Mouse (Mus musculus): ENCODE results near the gene Itsn1.

Itsn1 gene

DNA sequence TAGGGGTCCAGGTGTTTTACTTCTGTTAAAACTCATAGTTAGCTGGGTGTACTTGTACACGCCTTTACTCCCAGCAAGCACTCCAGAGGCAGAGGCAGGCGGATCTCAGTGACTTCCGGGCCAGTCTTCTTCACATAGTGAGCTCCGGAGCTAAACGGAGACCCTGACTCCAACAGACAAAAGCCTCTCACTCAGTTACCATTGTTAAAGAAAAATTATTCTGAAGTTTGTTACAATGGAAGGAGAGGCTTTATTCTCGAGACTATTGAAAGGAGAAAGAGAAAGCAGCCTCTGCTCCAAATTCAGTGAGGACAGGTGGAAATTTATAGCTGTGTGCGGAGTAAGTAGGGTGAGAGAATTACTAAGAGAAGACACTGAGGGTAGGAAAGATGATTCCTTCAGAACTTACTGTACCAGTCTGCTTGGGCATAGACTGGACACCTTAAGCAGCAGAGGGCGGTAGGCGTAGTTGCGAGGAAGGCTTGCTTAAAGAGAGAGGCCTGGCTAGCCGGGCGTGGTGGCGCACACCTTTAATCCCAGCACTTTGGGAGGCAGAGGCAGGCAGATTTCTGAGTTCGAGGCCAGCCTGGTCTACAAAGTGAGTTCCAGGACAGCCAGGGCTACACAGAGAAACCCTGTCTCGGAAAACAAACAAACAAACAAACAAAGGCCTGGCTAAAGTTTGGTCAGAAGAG, 36.2 kb downstream of the Itsn1 start:
- no peak for ATAC-seq (ENCODE audit: insufficient number of reproducible peaks, low FRiP score, low TSS enrichment)

- no peak for ATAC-seq (ENCODE audit: insufficient number of reproducible peaks, low FRiP score, low TSS enrichment)
These were observed 36.7 kb downstream of the Itsn1 start for GRCm38 (mm10) chr16:91765816-91766210.

DNA sequence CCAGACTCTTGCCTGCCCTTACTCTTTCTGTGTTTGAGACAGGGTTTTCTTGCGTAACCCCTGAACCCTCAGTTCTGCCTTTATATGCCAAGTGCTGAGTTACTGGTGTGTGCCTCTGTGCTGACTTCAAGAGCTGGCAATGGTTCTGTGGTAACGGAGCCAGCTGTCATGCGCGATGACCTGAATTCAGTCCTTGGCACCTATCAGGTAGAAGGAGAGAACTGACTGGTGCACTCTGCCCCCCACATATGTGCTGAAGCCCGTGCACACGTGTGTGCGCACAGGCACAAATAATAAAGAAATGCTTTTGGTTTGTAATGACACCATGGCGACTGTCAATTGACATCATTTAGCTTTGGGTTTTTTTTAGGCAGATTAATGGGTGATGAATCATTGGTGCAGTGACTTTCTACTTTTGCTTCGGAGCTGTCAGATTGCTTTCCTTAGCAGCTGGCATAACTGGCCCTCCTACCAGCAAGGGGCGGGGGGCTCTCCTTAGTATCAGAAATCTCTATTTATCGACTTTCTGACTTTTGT, 38.2 kb downstream of the Itsn1 start:
- ATAC-seq (ENCODE audit: insufficient number of reproducible peaks, low FRiP score, low TSS enrichment): peak; percentile 72

- ATAC-seq (ENCODE audit: insufficient number of reproducible peaks, low FRiP score, low TSS enrichment): no peak
These were observed 39.5 kb downstream of the Itsn1 start for GRCm38 (mm10) chr16:91768586-91768985.

DNA sequence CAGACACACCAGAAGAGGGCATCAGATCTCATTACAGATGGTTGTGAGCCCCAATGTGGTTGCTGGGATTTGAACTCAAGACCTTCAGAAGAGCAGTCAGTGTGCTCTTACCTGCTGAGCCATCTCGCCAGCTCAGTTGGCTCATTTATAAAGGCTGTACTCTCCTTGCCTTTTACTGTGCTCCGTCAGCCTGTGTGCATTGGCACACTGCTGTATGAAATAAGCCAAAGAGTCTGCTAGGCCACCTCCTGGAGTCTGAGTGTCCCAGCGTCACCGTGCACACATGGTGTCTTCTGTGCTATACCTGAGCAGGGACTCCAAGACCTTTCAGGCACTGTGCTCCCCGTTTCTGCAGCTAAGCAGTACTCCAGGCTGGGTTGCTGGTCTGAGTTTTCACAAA, 40.8 kb downstream of the Itsn1 start:
- ATAC-seq (ENCODE audit: insufficient number of reproducible peaks, low FRiP score, low TSS enrichment): peak; percentile 83

DNA sequence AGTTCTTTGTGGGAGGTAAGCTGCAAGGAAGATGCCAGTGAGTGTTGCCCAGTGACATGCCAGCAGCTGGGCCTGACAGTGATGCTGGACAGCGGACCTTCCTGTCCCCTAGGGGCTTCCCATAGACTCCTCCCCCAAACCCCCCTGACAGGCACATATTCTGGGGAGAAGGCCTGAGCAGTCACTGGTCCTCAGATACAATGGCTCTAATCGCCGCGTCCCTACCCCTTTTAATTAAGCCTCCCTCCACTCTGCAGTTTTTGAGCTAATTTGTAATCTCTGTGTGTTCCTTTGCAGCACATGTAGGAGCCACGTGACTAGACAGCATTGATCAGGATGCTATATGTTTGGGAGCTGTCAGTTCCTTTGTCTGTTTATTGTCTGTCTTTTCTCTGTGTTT, 41.6 kb downstream of the Itsn1 start:
- ATAC-seq (ENCODE audit: insufficient number of reproducible peaks, low FRiP score, low TSS enrichment): no peak

DNA sequence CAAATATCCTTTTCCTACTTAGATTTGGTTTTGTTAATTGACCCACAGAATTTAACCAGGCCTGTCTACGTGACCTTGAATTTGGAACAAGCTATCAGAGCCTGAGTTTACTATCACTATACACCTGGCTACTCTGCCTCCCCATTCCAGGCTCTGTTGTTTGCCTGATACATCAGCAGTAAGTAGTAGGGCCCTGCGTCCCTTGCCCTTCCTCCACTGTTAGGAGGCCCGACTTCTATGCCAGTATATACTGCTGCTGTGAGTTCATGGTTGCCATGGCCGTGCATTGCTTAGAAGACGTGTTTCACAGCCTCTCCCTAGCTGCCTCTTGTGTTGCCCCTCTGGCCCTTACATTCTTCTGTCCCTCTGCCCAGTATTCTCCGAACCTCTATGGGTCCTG, 42.3 kb downstream of the Itsn1 start:
- ATAC-seq (ENCODE audit: insufficient number of reproducible peaks, low FRiP score, low TSS enrichment): no peak

DNA sequence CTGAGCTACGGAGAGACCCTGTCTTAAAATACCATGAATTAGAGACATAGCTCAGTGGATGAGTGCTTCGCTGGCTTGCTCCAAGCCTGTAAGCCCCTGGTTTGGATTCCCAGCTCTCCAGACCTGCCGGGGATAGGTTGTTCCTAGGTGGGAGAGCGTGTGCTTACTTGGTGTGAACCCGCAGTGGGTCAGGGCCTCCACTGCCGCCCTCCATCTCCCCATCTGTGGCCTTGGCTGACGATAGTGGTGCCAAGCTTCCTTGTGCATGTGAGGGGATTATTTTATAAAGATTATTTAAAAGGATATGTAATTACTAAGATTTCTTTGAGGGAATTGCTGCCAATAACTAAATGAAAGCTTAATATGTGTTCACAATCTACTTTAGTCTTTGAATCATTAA, 43.5 kb downstream of the Itsn1 start:
- no peak for ATAC-seq (ENCODE audit: insufficient number of reproducible peaks, low FRiP score, low TSS enrichment)

DNA sequence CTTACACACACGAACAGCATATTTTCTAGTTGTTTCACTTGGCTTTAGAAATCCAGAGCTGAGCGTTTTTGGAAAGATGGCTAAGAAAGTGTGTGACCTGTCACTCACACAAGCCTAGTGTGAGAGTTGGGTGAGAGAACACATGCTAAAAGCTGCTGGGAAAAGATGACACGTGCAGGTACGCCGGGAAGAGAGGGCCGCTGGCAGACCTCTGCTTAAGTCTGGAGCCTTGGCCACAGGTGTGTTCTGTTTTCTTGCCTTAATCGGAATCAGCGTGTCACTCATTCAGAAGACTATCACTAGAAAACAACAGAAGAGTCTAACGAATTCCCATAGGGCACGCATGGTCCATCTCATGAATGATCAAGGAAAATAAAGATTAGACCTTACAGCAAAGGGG, 50.5 kb downstream of the Itsn1 start:
- ATAC-seq (ENCODE audit: insufficient number of reproducible peaks, low FRiP score, low TSS enrichment): no peak

DNA sequence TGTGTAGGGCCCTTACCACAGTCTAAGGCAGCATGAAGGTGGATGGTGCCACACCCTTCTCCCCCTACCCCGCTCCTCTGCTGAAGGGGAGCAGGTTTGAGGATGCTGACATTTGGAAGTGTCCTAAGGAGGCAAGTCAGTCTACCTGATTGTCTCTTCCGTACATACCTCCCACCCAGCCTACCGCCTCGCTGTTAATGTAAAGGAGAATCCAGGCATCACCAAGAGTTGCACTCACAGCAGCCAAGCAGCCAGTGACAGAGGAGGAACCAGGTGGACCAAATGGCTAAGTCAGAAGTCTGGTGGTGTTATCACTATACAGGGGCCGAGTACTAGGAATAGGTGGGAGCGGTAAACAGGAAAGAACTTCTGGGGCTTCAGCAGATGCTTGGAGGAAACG, 51.1 kb downstream of the Itsn1 start:
- no peak for ATAC-seq (ENCODE audit: insufficient number of reproducible peaks, low FRiP score, low TSS enrichment)

DNA sequence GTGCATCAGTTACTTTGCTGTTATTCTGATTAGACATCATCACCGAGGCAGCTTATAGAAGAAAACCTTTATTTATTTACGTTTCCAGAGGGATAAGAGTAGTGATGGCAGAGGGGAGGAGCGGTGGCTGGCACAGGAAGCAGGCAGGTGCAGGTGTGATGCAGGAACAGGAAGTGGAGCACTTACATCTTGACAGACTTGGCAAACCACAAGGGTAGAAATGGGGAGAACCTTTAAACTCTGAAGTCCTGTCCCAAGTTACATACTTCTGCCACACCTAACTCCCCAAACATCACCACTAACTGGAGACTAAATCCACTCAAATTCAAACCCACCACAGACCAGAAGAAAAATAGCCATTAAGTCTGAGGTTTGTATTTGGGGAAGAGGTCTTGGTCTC, 51.7 kb downstream of the Itsn1 start:
- no peak for ATAC-seq (ENCODE audit: insufficient number of reproducible peaks, low FRiP score, low TSS enrichment)

DNA sequence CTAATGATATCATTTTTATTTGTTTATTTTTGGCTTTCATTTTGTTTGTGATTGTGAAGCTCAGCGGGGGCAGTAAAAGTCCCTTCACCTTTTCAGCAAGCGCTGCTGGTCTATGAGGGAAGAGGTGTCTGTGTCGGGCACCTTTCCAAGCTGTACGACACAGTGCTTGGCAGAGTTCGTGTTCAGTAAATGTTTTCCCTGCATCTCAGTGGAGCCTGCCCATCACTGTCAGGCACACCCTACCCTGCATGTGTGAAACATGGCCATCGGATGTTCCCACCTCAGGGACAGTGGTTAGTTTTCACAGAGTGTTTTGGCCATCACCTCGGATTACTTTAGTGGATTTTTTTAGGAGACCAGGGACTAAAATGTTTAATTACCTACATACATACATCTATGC, 54.1 kb downstream of the Itsn1 start:
- no peak for ATAC-seq (ENCODE audit: insufficient number of reproducible peaks, low FRiP score, low TSS enrichment)

GRCm38 (mm10) chr16:91784298-91784697, 55.2 kb downstream of the Itsn1 start:
- ATAC-seq (ENCODE audit: insufficient number of reproducible peaks, low FRiP score, low TSS enrichment): no peak

GRCm38 (mm10) chr16:91786425-91786824, 57.3 kb downstream of the Itsn1 start:
- ATAC-seq (ENCODE audit: insufficient number of reproducible peaks, low FRiP score, low TSS enrichment): no peak

- no peak for ATAC-seq (ENCODE audit: insufficient number of reproducible peaks, low FRiP score, low TSS enrichment)
These were observed 60.6 kb downstream of the Itsn1 start for GRCm38 (mm10) chr16:91789728-91790127.

- no peak for ATAC-seq (ENCODE audit: insufficient number of reproducible peaks, low FRiP score, low TSS enrichment)
These were observed 63.6 kb downstream of the Itsn1 start for GRCm38 (mm10) chr16:91792477-91793196.

DNA sequence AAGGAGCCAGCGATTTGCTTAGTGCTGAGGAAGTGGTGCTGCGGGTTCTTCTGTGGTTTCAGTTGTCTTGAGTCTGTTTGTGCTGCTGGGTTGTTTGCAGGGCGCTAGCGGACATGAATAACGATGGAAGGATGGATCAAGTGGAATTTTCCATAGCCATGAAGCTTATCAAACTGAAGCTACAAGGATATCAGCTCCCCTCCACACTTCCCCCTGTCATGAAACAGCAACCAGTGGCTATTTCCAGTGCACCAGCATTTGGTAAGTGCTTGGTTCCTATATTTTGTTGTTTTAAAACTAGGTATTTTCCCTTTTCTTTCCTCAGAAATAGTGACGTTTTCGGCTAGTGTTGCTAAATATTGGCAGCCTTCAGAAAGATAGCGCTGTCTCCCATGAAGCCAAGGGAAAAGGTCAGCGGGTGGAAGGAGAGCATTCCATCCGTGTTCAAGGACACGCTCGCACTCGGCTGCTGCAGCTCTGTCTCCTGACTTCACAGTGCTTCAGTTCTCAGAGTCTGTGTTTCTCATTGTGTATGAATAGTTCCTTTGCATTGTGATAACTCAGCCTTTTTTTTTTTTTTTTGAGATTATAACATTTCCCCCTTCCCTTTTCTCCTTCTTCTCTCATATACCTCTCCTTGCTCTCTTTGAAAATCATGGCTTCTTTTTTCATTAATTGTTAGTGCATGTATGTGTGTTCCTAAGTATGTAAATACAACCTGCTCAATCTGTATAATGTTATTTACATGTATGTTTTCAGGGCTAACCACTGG, 64.6 kb downstream of the Itsn1 start:
- ATAC-seq (ENCODE audit: insufficient number of reproducible peaks, low FRiP score, low TSS enrichment): no peak

DNA sequence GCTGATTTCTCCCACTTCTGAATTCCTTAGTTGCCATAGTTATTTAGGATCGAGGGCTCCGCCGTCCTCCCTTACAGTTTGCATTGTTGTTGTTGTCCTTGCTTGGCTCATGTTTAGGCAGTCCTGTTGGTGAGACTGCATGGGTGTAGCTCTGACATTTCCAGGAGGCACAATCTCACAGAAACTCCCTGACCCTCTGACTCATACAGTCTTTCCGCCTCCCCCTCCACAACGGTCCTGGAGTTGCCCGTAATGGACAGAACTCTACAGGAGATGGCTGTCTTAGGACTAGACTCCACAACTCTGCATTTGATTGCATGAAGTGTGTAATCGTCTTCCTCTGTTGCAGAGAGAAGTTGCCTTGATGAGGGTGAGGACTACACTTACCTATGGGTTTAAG, 65.2 kb downstream of the Itsn1 start:
- no peak for ATAC-seq (ENCODE audit: insufficient number of reproducible peaks, low FRiP score, low TSS enrichment)

- ATAC-seq (ENCODE audit: insufficient number of reproducible peaks, low FRiP score, low TSS enrichment): no peak
These were observed 66.0 kb downstream of the Itsn1 start for GRCm38 (mm10) chr16:91795044-91795443.

GRCm38 (mm10) chr16:91795606-91796005, 66.5 kb downstream of the Itsn1 start:
- no peak for ATAC-seq (ENCODE audit: insufficient number of reproducible peaks, low FRiP score, low TSS enrichment)

DNA sequence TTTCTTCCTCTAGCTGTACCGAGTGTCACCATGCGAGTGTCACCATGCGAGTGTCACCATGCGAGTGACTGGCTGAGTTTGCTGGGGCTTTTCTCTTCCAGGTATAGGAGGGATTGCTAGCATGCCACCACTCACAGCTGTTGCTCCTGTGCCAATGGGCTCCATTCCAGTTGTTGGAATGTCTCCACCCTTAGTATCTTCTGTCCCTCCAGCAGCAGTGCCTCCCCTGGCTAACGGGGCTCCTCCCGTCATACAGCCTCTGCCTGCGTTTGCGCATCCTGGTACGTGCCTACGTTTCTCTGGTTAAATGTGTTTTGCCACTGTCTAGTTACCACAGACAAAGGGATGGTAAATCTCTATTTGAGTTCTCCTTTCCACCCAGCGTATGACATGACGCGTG, 72.3 kb downstream of the Itsn1 start:
- ATAC-seq (ENCODE audit: insufficient number of reproducible peaks, low FRiP score, low TSS enrichment): no peak

Data from cerebellum, adult (tissue).